Mouse (Mus musculus) kidney, postnatal 0 days (tissue): ENCODE data around the gene Tkfc. TPM values are rescaled to one million over a fixed set of nuclear protein-coding genes. Genes with fewer than 3 reads are reported as not detected.

Experiments
- ATAC-seq: fragments of 200-750 bp; cut with Nextera tagmentation; replicated peaks from 2 replicates; pipeline ENCODE4 v1.8.0; 2017; ENCODE audit warnings: low read depth, moderate number of reproducible peaks, moderate TSS enrichment, moderate library complexity; ENCODE audit not compliant: low FRiP score
- DNase-seq: peaks from one replicate; pipeline ENCODE4 v3.0.0-alpha.2; 2016; ENCODE audit warnings: low spot score
- H3K27ac ChIP-seq: fragments of 300-500 bp; sonication (generic); 2 replicates; pipeline ENCODE4 v1.5.1; 2014; ENCODE audit warnings: mild to moderate bottlenecking
- H3K27me3 ChIP-seq: fragments of 300-500 bp; sonication (generic); 2 replicates; pipeline ENCODE4 v1.6.1; 2014; ENCODE audit warnings: low read length, mixed read lengths; ENCODE audit not compliant: insufficient read depth
- H3K36me3 ChIP-seq: fragments of 300-500 bp; sonication (generic); 2 replicates; pipeline ENCODE4 v1.6.1; 2014; ENCODE audit warnings: low read length, mixed read lengths; ENCODE audit not compliant: insufficient read depth
- H3K4me1 ChIP-seq: fragments of 300-500 bp; sonication (generic); replicated peaks from 2 replicates; pipeline ENCODE4 v1.6.1; 2014; ENCODE audit warnings: antibody characterized with exemption, low read length, mixed read lengths; ENCODE audit not compliant: insufficient read depth
- H3K4me2 ChIP-seq: fragments of 300-500 bp; sonication (generic); 2 replicates; pipeline ENCODE4 v1.6.1; 2014; ENCODE audit warnings: mild to moderate bottlenecking, low read length, moderate library complexity, mixed read lengths
- H3K4me3 ChIP-seq: fragments of 300-500 bp; sonication (generic); replicated peaks from 2 replicates; pipeline ENCODE4 v1.5.1; 2014; ENCODE audit warnings: low read depth, low read length
- H3K9ac ChIP-seq: fragments of 300-500 bp; sonication (generic); 2 replicates; pipeline ENCODE4 v1.6.1; 2014; ENCODE audit warnings: low read depth, low read length
- H3K9me3 ChIP-seq: fragments of 300-500 bp; sonication (generic); replicated peaks from 2 replicates; pipeline ENCODE4 v1.6.1; 2016; ENCODE audit warnings: low read length, inconsistent platforms, mixed read lengths
- CTCF ChIP-seq: IDR thresholded peaks from 2 replicates; pipeline ENCODE4 v1.5.1; 2016; ENCODE audit warnings: antibody characterized with exemption, low read depth, mild to moderate bottlenecking, moderate library complexity
- WGBS: fragments of 180-500 bp; shearing (Covaris S2); extraction: QIAGEN DNeasy Blood & Tissue Kit; methylation state at CpG from one replicate; pipeline ENCODE4 v1.1.7; 2014; 5-methylcytosine and 5-hydroxymethylcytosine counted together
- polyA plus RNA-seq: library from polyadenylated mRNA; unstranded; fragments of >200 nt; fragmentation: Nextera tagmentation; extraction: Ambion mirVana; gene quantifications from 2 replicates; pipeline ENCODE4 v1.2.1, GENCODE M21; 2015

Tkfc gene
- polyA plus RNA-seq, 1 experiment from 2014 or later = 42.2 TPM

DNA sequence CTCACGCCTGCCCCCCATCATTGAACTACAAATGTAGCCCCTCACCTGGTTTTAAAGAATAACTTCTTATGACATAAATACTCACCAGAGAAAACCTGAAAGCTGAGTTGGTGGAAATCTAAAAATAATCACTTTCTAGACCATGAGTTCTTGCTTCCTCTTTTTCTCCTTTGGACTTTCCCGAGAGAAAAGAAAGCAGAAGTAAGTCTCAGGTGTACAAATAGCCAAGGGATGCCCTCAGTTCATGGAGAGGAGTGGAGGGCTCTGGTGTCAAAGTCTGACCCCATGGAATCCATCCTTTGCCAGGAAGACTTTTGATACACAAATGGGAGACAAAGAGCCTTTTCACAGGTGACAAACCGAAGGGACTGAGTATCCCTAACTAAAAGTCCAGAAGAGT, 24.7 kb downstream of the Tkfc start:
- no peak for TF ChIP-seq CTCF

DNA sequence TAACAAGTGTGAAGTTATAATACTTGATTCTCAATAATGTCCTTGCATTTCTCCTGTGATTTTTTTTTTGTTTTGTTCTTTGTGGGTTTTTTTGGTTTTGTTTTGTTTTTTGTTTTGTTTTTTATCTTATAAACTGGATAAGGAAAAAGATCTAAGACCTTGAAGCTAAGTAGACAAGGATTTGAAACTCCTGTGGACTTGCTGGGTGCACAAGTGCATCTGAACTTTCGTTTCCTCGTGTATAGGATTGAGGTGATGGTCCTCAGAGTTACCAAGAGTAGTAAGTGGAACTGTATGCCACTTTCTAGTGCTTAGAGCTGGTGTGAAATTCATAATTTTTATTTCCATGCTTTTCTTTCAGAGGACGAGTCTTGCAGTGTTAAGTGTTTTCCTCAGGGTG, 25.4 kb downstream of the Tkfc start:
- H3K4me1 ChIP-seq = peaks cover 5% of the 10 kb centered on the region; the same call in 1 of the 2 replicates
- H3K36me3 ChIP-seq = 0 out of 2 replicates have a peak, but pooled peaks cover 2% of the 10 kb centered on the region
- no peak overlapping the region for H3K4me3 ChIP-seq
- TF ChIP-seq CTCF = no peak
- no peaks in the 10 kb centered on the region for H3K27me3 ChIP-seq
- DNase-seq (no peak), ATAC-seq (no peak)
- no peak overlapping the region for H3K27ac ChIP-seq
- no peak overlapping the region for H3K9ac ChIP-seq
- WGBS = 78% methylated on average over 3 of the region's 3 CpGs
- no peak overlapping the region for H3K4me2 ChIP-seq
- no peaks in the 10 kb centered on the region for H3K9me3 ChIP-seq

More for the DNA sequence above, 24.7 kb downstream of the Tkfc start:
- H3K36me3 ChIP-seq = no peaks in the 10 kb centered on the region
- no peak for ATAC-seq
- H3K4me3 ChIP-seq = no peak overlapping the region
- H3K4me2 ChIP-seq = no peak overlapping the region
- H3K27ac ChIP-seq = no peak overlapping the region
- no peak overlapping the region for H3K9ac ChIP-seq
- H3K9me3 ChIP-seq = no peaks in the 10 kb centered on the region
- 88% methylated on average over 3 of the region's 3 CpGs for WGBS
- no peaks in the 10 kb centered on the region for H3K27me3 ChIP-seq
- DNase-seq = no peak
- peaks cover 5% of the 10 kb centered on the region; the same call in 1 of the 2 replicates for H3K4me1 ChIP-seq

DNA sequence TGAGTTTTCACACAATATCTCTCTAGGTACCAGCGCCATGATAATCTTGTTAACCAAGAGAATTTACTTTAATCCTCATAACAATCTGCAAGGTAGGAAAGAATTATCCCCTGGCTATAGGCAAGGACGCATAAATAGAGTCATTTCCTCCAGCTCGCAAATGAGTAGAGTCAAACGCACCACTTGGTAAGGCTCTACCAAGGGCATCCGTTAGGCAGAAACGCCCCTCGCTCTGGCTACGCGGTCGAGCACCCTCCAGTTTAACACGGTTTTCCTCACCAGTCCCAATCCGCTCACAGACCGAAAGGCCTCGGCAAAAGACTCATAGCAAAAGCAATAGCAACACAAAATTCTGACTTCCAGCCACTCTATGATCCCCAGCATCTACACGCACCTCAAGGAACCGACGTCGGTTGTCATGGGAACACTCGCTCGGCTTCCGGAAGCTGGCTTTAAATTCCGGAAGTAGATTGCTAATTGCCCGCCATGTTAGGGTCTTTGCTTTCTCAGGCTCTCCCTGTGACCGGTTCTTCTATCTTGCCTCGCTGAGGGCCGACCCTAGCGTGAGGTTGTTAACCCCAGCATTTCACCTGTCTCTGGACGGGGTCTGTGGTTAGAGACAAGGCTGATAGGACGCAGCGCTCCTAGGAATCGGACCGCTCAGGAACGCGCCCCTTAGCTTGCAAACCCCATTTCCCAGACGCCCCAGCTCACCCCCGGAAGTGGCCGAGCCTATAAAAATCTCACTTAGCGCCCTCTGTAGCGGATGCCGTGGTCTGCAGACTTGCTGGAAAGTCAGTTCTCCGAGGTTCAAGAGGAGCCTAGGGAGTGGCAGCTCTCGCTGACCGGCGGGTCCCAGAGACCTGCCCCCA, 28.5 kb downstream of the Tkfc start, which contains the start of the genes Cyb561a3 and Tmem138:
Gene Cyb561a3, plus strand, starts transcription at position 483 of the 872 bp plus-strand sequence.
Gene Tmem138, minus strand, starts transcription at position 673 of the 872 bp plus-strand sequence.
- TF ChIP-seq CTCF = peak; percentile 64
- DNase-seq (peak; percentile 98), ATAC-seq (peak; percentile 93)
- Histone ChIP-seq H3K4me1 (peaks cover 5% of the 10 kb centered on the region; the same call in 1 of the 2 replicates), H3K9me3 (no peaks in the 10 kb centered on the region), H3K27ac (peak within 1 kb of the TSS; percentile 93), H3K4me3 (peak within 1 kb of the TSS; percentile 73), H3K27me3 (no peaks in the 10 kb centered on the region), H3K4me2 (peak within 1 kb of the TSS; percentile 78), H3K36me3 (peaks cover 21% of the 10 kb centered on the region; the same call in 1 of the 2 replicates), H3K9ac (peak within 1 kb of the TSS; percentile 58)
- WGBS = 0% methylated on average over 44 of the region's 44 CpGs

DNA sequence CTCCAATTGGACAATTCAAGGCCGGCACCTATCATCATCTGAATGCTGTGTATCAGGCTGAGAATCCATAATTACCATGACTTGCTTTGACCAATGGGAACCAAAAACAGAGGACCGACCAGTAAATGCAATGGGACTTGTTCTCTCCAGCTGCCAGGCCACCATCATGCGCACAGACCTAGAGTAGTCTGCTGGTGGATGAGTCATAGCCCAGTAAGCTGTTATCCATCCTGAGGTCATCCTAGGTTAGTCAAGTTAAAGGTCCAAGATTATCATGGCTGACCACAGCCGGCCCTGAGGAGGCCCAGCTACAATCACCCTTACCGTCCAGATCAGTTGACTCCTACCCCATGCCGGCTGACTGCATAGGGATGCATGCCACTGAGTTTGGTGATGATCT, 35.8 kb downstream of the Tkfc start:
- Histone ChIP-seq H3K27me3 (no peaks in the 10 kb centered on the region), H3K36me3 (peaks cover 40% of the 10 kb centered on the region), H3K27ac (no peak overlapping the region), H3K4me1 (no peaks in the 10 kb centered on the region), H3K4me3 (no peak overlapping the region), H3K9ac (no peak overlapping the region), H3K4me2 (no peak overlapping the region), H3K9me3 (no peaks in the 10 kb centered on the region)
- no peak for TF ChIP-seq CTCF
- no peak for DNase-seq
- 96% methylated on average over 6 of the region's 6 CpGs for whole genome bisulfite sequencing
- ATAC-seq = no peak; the same call in 1 of the 2 replicates

DNA sequence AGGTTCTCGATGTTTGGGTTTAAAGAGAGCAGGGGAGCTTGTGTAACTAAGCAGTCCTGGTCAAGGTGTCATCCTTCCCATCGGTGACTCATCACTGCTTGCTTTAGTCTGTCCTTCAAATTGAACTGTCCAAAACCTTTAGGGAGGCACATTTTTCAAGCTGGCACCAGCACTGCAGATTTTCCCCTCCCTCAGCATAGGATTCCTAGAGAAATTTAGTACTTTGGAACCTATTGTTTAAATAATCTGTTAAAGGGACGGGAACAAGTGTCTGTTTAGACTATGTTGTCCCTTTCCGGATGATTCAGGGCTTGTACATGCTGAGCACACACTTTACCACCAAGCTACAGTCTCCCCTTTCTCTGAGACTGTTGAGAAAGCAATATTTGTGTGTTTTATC, 40.2 kb downstream of the Tkfc start:
- Histone ChIP-seq H3K9ac (no peak overlapping the region), H3K4me2 (no peak overlapping the region), H3K27ac (no peak overlapping the region), H3K27me3 (no peaks in the 10 kb centered on the region), H3K4me1 (no peaks in the 10 kb centered on the region), H3K4me3 (no peak overlapping the region), H3K36me3 (peaks cover 13% of the 10 kb centered on the region; the same call in 1 of the 2 replicates), H3K9me3 (no peaks in the 10 kb centered on the region)
- WGBS = 76% methylated on average over 4 of the region's 4 CpGs
- ATAC-seq (no peak), DNase-seq (no peak)
- no peak for TF ChIP-seq CTCF

DNA sequence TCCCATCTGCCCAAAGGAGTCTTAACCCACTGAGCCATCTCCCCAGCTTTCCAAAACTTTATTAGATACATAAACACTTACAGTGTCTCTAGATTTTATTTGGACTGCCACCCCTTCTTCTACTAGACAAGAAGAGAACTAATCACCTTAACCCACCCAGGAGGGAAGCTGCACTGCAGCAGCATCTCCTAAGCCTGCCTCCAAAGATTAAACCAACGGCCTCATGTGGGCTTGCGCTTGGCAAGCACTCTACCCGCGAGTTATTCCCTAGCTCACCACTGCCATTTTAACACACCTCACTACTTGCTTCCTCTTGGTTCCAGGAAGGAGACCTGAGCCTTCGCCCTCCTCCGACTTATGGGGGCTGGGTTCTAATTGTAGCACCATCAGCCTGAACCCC, 41.2 kb downstream of the Tkfc start:
- ATAC-seq (no peak), DNase-seq (no peak)
- Histone ChIP-seq H3K4me1 (no peaks in the 10 kb centered on the region), H3K4me2 (no peak overlapping the region), H3K27me3 (no peaks in the 10 kb centered on the region), H3K9ac (no peak overlapping the region), H3K9me3 (no peaks in the 10 kb centered on the region), H3K36me3 (0 out of 2 replicates have a peak, but pooled peaks cover 3% of the 10 kb centered on the region), H3K4me3 (no peak overlapping the region), H3K27ac (no peak overlapping the region)
- WGBS = 75% methylated on average over 6 of the region's 6 CpGs
- TF ChIP-seq CTCF = no peak
